Mouse (Mus musculus) stomach, embryonic 14.5 days (tissue): ENCODE data around the gene Fuca2. TPM values are rescaled to one million over a fixed set of nuclear protein-coding genes. Genes with fewer than 3 reads are reported as not detected.
"Not testable (repeated sequence)": the region's sequence is repeated elsewhere in the genome, so short reads cannot be mapped to it uniquely, and the experiment has no call there.

Experiments used
- ATAC-seq: fragments of 200-750 bp; cut with Nextera tagmentation; 2 replicates; pipeline ENCODE4 v1.8.0; 2017; ENCODE audit warnings: low read depth, moderate TSS enrichment; ENCODE audit not compliant: insufficient number of reproducible peaks, insufficient read depth, low FRiP score
- H3K27ac ChIP-seq: fragments of 300-500 bp; sonication (generic); 2 replicates; pipeline ENCODE4 v1.5.1; 2014; ENCODE audit warnings: mild to moderate bottlenecking, low read length, moderate library complexity, mixed read lengths
- H3K27me3 ChIP-seq: fragments of 300-500 bp; sonication (generic); 2 replicates; pipeline ENCODE4 v1.6.1; 2014; ENCODE audit warnings: low read length, control low read depth, mixed read lengths; ENCODE audit not compliant: control insufficient read depth, insufficient read depth
- H3K36me3 ChIP-seq: fragments of 300-500 bp; sonication (generic); 2 replicates; pipeline ENCODE4 v1.6.1; 2014; ENCODE audit warnings: mild to moderate bottlenecking, control low read depth, low read length, moderate library complexity, mixed read lengths; ENCODE audit not compliant: control insufficient read depth, insufficient read depth
- H3K4me1 ChIP-seq: fragments of 300-500 bp; sonication (generic); 2 replicates; pipeline ENCODE4 v1.6.1; 2014; ENCODE audit warnings: low read length, control low read depth, mixed read lengths; ENCODE audit not compliant: control insufficient read depth, insufficient read depth
- H3K4me2 ChIP-seq: fragments of 300-500 bp; sonication (generic); replicated peaks from 2 replicates; pipeline ENCODE4 v1.6.1; 2014; ENCODE audit warnings: low read depth, low read length, control low read depth
- H3K4me3 ChIP-seq: fragments of 300-500 bp; sonication (generic); 2 replicates; pipeline ENCODE4 v1.5.1; 2014; ENCODE audit warnings: low read depth, low read length, control low read depth
- H3K9ac ChIP-seq: fragments of 300-500 bp; sonication (generic); replicated peaks from 2 replicates; pipeline ENCODE4 v1.6.1; 2014; ENCODE audit warnings: low read depth, mild to moderate bottlenecking, control low read depth, low read length, moderate library complexity, mixed read lengths
- H3K9me3 ChIP-seq: fragments of 300-500 bp; sonication (generic); 2 replicates; pipeline ENCODE4 v1.6.1; 2016; ENCODE audit warnings: low read depth, low read length, control low read depth; ENCODE audit not compliant: control insufficient read depth
- WGBS: fragments of 180-500 bp; shearing (Covaris S2); extraction: QIAGEN DNeasy Blood & Tissue Kit; methylation state at CpG from one replicate; pipeline ENCODE4 v1.1.7; 2014; 5-methylcytosine and 5-hydroxymethylcytosine counted together
- polyA plus RNA-seq: library from polyadenylated mRNA; unstranded; fragments of >200 nt; fragmentation: Nextera tagmentation; extraction: Ambion mirVana; gene quantifications from 2 replicates; pipeline ENCODE4 v1.2.1, GENCODE M21; 2014

Fuca2 gene
- 59.0 and 63.8 TPM in 2 replicates for polyA plus RNA-seq

GRCm38 (mm10) chr10:13499331-13499730, at the start of gene Fuca2:
TSS of gene Fuca2 (plus strand) at chr10:13499540.
- no peaks in the 10 kb centered on the region for H3K27me3 ChIP-seq
- no peak within 1 kb of the TSS for H3K4me3 ChIP-seq
- 79% methylated on average over 2 of the region's 2 CpGs for WGBS
- no peak within 1 kb of the TSS for H3K27ac ChIP-seq
- ATAC-seq: no peak
- 0 out of 2 replicates have a peak, but pooled peaks cover 2% of the 10 kb centered on the region for H3K4me1 ChIP-seq
- no peak within 1 kb of the TSS for H3K4me2 ChIP-seq
- no peaks in the 10 kb centered on the region for H3K9me3 ChIP-seq
- no peaks in the 10 kb centered on the region for H3K36me3 ChIP-seq
- no peak within 1 kb of the TSS for H3K9ac ChIP-seq

GRCm38 (mm10) chr10:13451640-13452039, 47.7 kb upstream of the Fuca2 start:
- Histone ChIP-seq H3K9ac (no peak overlapping the region), H3K4me2 (no peak overlapping the region), H3K9me3 (peaks cover 3% of the 10 kb centered on the region; the same call in 1 of the 2 replicates), H3K36me3 (no peaks in the 10 kb centered on the region), H3K4me1 (0 out of 2 replicates have a peak, but pooled peaks cover 7% of the 10 kb centered on the region), H3K27me3 (no peaks in the 10 kb centered on the region), H3K27ac (no peak overlapping the region), H3K4me3 (no peak overlapping the region)
- 76% methylated on average over 6 of the region's 6 CpGs for WGBS
- ATAC-seq: no peak

DNA sequence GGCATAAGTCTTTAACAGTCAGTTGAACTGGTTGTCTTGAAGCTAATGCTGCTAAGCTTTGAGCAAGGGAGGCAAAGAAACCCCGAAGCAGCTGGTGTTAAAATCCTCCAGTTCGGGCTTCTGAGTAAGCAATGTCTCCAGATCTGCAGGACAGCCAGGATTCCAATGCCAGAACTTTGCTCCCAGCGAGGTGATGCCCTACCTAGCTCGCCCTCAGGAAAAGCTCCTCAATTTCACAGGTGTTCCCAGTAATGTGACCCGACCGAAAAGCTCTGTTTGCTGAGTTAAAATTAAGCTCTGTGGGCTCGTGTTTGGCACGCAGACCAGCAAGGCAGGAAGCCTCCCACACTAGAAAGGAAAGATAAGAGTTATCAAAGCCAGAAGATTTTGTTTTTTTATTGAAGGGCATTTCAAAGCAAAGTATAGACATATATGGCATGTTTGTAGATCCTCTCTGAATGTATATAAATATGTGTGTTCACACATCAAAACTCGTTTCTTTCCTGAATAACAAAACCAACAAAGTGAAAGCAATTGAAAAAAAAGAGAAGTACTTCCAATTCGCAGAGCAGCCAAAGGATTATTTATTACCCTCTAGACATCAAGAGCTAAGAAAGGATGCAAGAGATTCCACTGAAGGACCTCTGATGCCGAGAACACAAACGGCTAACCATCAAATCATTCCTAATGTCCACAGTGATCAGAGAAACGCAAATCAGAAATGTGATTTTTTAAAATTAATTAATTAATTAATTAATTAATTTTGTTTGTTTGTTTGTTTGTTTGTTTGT, 45.9 kb upstream of the Fuca2 start:
- no peak overlapping the region for H3K4me2 ChIP-seq
- H3K4me3 ChIP-seq: no peak overlapping the region
- H3K36me3 ChIP-seq: no peaks in the 10 kb centered on the region
- no peaks in the 10 kb centered on the region for H3K4me1 ChIP-seq
- 56% methylated on average over 13 of the region's 13 CpGs for WGBS
- no peak overlapping the region for H3K9ac ChIP-seq
- H3K9me3 ChIP-seq: peaks cover 3% of the 10 kb centered on the region; the same call in 1 of the 2 replicates
- H3K27ac ChIP-seq: no peak overlapping the region
- H3K27me3 ChIP-seq: no peaks in the 10 kb centered on the region
- no peak for ATAC-seq

DNA sequence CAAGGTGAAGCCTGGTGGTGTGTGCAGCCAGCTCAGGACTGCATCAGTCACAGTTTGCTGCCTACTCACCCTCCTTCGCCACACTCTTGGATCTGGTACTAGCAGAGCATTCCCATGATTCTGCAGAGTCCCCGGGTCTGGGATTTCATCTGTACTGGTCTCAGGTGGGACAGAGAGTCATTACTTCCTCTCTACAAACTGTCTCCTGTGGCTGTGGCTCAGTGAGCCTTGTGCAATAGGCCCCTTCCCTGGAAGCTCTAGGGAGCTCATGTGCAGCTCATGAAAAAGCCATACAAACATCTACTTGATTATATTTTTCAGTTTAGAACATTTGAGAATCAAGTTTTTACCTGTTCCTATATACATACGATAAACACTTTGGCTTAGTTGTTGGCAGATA, 35.0 kb upstream of the Fuca2 start:
- not testable (repeated sequence) for H3K27me3 ChIP-seq, H3K4me2 ChIP-seq, H3K27ac ChIP-seq, H3K9me3 ChIP-seq, H3K4me3 ChIP-seq, H3K4me1 ChIP-seq, ATAC-seq, H3K9ac ChIP-seq, H3K36me3 ChIP-seq
- WGBS: 90% methylated on average over 3 of the region's 3 CpGs

GRCm38 (mm10) chr10:13466925-13467324, 32.4 kb upstream of the Fuca2 start:
- no peaks in the 10 kb centered on the region for H3K36me3 ChIP-seq
- H3K9me3 ChIP-seq: no peaks in the 10 kb centered on the region
- peak overlapping the region; percentile 44; the same call in 1 of the 2 replicates for H3K27ac ChIP-seq
- no peaks in the 10 kb centered on the region for H3K27me3 ChIP-seq
- H3K4me2 ChIP-seq: no peak overlapping the region
- no peak overlapping the region for H3K9ac ChIP-seq
- peak; percentile 69 for ATAC-seq
- no peaks in the 10 kb centered on the region for H3K4me1 ChIP-seq
- 70% methylated on average over 5 of the region's 5 CpGs for WGBS
- no peak overlapping the region for H3K4me3 ChIP-seq

DNA sequence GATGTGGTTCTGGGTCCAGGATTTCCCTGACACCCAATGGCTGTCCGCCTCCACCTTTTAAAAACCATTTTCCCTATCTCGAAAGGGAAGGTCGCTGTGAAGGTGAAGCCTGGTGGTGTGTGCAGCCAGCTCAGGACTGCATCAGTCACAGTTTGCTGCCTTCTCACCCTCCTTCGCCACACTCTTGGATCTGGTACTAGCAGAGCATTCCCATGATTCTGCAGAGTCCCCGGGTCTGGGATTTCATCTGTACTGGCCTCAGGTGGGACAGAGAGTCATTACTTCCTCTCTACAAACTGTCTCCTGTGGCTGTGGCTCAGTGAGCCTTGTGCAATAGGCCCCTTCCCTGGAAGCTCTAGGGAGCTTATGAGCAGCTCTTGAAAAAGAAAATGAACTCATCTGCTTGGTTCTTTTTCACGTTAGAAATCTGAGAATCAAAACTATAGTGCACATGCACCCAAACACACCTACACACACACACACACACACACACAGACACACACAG, 31.3 kb upstream of the Fuca2 start:
- H3K27ac ChIP-seq, H3K9me3 ChIP-seq: not testable (repeated sequence)
- WGBS: 78% methylated on average over 6 of the region's 6 CpGs

DNA sequence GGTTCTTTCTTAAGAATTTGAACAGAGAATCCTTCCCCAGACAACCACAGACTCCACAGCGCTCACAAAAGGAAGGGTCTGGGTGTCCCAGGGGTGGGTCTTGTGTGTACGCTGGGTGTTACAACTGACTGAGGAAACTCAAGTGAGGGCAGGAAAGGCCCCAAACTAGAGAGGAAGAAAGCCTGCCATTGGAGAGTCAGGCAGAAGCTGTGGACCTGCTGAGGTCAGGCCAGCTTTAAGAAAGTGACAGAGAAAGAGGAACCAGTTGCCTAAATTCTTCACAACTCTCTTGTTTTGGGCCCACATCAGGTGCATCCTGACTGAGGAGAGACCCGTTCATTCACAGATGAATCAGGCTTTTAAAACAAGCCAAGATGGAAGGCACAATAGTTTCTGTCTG, 29.1 kb upstream of the Fuca2 start:
- 91% methylated on average over 3 of the region's 3 CpGs for WGBS
- Histone ChIP-seq H3K27me3 (no peaks in the 10 kb centered on the region; the same call in 1 of the 2 replicates), H3K4me3 (no peak overlapping the region), H3K27ac (no peak overlapping the region), H3K4me1 (no peaks in the 10 kb centered on the region), H3K9me3 (no peaks in the 10 kb centered on the region), H3K4me2 (no peak overlapping the region), H3K9ac (no peak overlapping the region), H3K36me3 (no peaks in the 10 kb centered on the region)
- ATAC-seq: no peak

More for the DNA sequence above, 31.3 kb upstream of the Fuca2 start:
- H3K4me2 ChIP-seq, ATAC-seq, H3K27me3 ChIP-seq, H3K36me3 ChIP-seq, H3K4me3 ChIP-seq, H3K4me1 ChIP-seq, H3K9ac ChIP-seq: not testable (repeated sequence)

GRCm38 (mm10) chr10:13473287-13473832, 26.0 kb upstream of the Fuca2 start:
- Histone ChIP-seq H3K4me3 (peak overlapping the region; percentile 74), H3K27me3 (no peaks in the 10 kb centered on the region; the same call in 1 of the 2 replicates), H3K27ac (no peak overlapping the region), H3K36me3 (no peaks in the 10 kb centered on the region), H3K4me2 (peak overlapping the region; percentile 98), H3K9ac (no peak overlapping the region; the same call in none of the 2 replicates), H3K4me1 (no peaks in the 10 kb centered on the region), H3K9me3 (no peaks in the 10 kb centered on the region)
- WGBS: 13% methylated on average over 17 of the region's 17 CpGs
- ATAC-seq: no peak
